Mouse (Mus musculus) hindbrain, postnatal 0 days (tissue): ENCODE measurements at regions not wholly inside any gene's neighbourhood (a gene's known extent, or its start where the extent isn't known, plus 50 kb on each side); places are given as distances from the start of the nearest gene placed in this dataset.

Experiments used
- ATAC-seq: fragments of 200-750 bp; cut with Nextera tagmentation; 2 replicates; pipeline ENCODE4 v1.8.0; 2017; ENCODE audit warnings: mild to moderate bottlenecking, moderate TSS enrichment, moderate library complexity
- DNase-seq: peaks from one replicate; pipeline ENCODE4 v3.0.0-alpha.2; 2015; ENCODE audit warnings: low spot score
- H3K27ac ChIP-seq: fragments of 300-500 bp; sonication (generic); 2 replicates; pipeline ENCODE4 v1.5.1; 2014; ENCODE audit warnings: mild to moderate bottlenecking
- H3K27me3 ChIP-seq: fragments of 300-500 bp; sonication (generic); 2 replicates; pipeline ENCODE4 v1.6.1; 2014; ENCODE audit warnings: low read length, mixed read lengths; ENCODE audit not compliant: insufficient read depth
- H3K36me3 ChIP-seq: fragments of 300-500 bp; sonication (generic); 2 replicates; pipeline ENCODE4 v1.6.1; 2014; ENCODE audit warnings: low read length, mixed read lengths; ENCODE audit not compliant: insufficient read depth
- H3K4me1 ChIP-seq: fragments of 300-500 bp; sonication (generic); 2 replicates; pipeline ENCODE4 v1.6.1; 2014; ENCODE audit warnings: antibody characterized with exemption, low read length, mixed read lengths; ENCODE audit not compliant: insufficient read depth
- H3K4me2 ChIP-seq: fragments of 300-500 bp; sonication (generic); 2 replicates; pipeline ENCODE4 v1.6.1; 2014; ENCODE audit warnings: low read depth, mild to moderate bottlenecking, low read length, moderate library complexity, mixed read lengths
- H3K4me3 ChIP-seq: fragments of 300-500 bp; sonication (generic); 2 replicates; pipeline ENCODE4 v1.5.1; 2014; ENCODE audit warnings: low read length
- H3K9ac ChIP-seq: fragments of 300-500 bp; sonication (generic); replicated peaks from 2 replicates; pipeline ENCODE4 v1.6.1; 2014; ENCODE audit warnings: mild to moderate bottlenecking, low read length, moderate library complexity, mixed read lengths
- H3K9me3 ChIP-seq: fragments of 300-500 bp; sonication (generic); 2 replicates; pipeline ENCODE4 v1.6.1; 2016; ENCODE audit warnings: low read length, mixed read lengths
- CTCF ChIP-seq: IDR thresholded peaks from 2 replicates; pipeline ENCODE4 v1.5.1; 2016; ENCODE audit warnings: antibody characterized with exemption, control low read depth, low read depth
- WGBS: fragments of 180-500 bp; shearing (Covaris S2); extraction: QIAGEN DNeasy Blood & Tissue Kit; methylation state at CpG from one replicate; pipeline ENCODE4 v1.1.7; 2014; 5-methylcytosine and 5-hydroxymethylcytosine counted together

GRCm38 (mm10) chr15:25130096-25130495, 283.5 kb downstream of the Basp1 start:
- DNase-seq, result no peak
- TF ChIP-seq CTCF, result no peak

GRCm38 (mm10) chr15:25129572-25129971, 284.0 kb downstream of the Basp1 start:
- Histone ChIP-seq H3K27ac (no peak overlapping the region), H3K9ac (no peak overlapping the region), H3K4me3 (no peak overlapping the region), H3K36me3 (no peaks in the 10 kb centered on the region), H3K4me1 (no peaks in the 10 kb centered on the region), H3K9me3 (no peaks in the 10 kb centered on the region), H3K4me2 (0 out of 2 replicates have a peak overlapping the region, but pooled peaks have one; percentile 10), H3K27me3 (no peaks in the 10 kb centered on the region)
- TF ChIP-seq CTCF, result no peak
- ATAC-seq, result peak; percentile 51; the same call in 1 of the 2 replicates
- WGBS, result 63% methylated on average over 5 of the region's 5 CpGs
- no peak for DNase-seq

More at GRCm38 (mm10) chr15:25130096-25130495, 283.5 kb downstream of the Basp1 start:
- no peak for ATAC-seq
- Histone ChIP-seq H3K36me3 (no peaks in the 10 kb centered on the region), H3K27ac (no peak overlapping the region), H3K9ac (no peak overlapping the region), H3K9me3 (no peaks in the 10 kb centered on the region), H3K4me1 (no peaks in the 10 kb centered on the region), H3K4me3 (no peak overlapping the region), H3K27me3 (no peaks in the 10 kb centered on the region), H3K4me2 (no peak overlapping the region)
- 59% methylated on average over 6 of the region's 6 CpGs for WGBS

GRCm38 (mm10) chr15:25120441-25120840, 293.1 kb downstream of the Basp1 start:
- no peaks in the 10 kb centered on the region for H3K36me3 ChIP-seq
- ATAC-seq (peak; percentile 86), DNase-seq (peak; percentile 68)
- H3K9me3 ChIP-seq, result no peaks in the 10 kb centered on the region
- WGBS, result 38% methylated on average over 4 of the region's 4 CpGs
- H3K4me1 ChIP-seq, result no peaks in the 10 kb centered on the region
- H3K27ac ChIP-seq, result no peak overlapping the region
- H3K9ac ChIP-seq, result no peak overlapping the region
- no peak overlapping the region for H3K4me3 ChIP-seq
- TF ChIP-seq CTCF, result no peak
- H3K27me3 ChIP-seq, result no peaks in the 10 kb centered on the region
- no peak overlapping the region for H3K4me2 ChIP-seq

GRCm38 (mm10) chr15:25117980-25118379, 295.6 kb downstream of the Basp1 start:
- Histone ChIP-seq H3K4me3 (no peak overlapping the region), H3K36me3 (no peaks in the 10 kb centered on the region), H3K4me2 (no peak overlapping the region), H3K9ac (no peak overlapping the region), H3K9me3 (no peaks in the 10 kb centered on the region), H3K4me1 (no peaks in the 10 kb centered on the region), H3K27ac (no peak overlapping the region), H3K27me3 (no peaks in the 10 kb centered on the region)
- no peak for DNase-seq
- TF ChIP-seq CTCF, result no peak
- ATAC-seq, result no peak
- 45% methylated on average over 3 of the region's 3 CpGs for WGBS

GRCm38 (mm10) chr15:25102727-25103126, 310.8 kb downstream of the Basp1 start:
- Histone ChIP-seq H3K27me3 (no peaks in the 10 kb centered on the region), H3K4me3 (no peak overlapping the region), H3K9me3 (no peaks in the 10 kb centered on the region), H3K9ac (no peak overlapping the region), H3K4me1 (no peaks in the 10 kb centered on the region), H3K27ac (no peak overlapping the region), H3K4me2 (no peak overlapping the region), H3K36me3 (no peaks in the 10 kb centered on the region)
- TF ChIP-seq CTCF, result no peak
- no peak for DNase-seq
- WGBS, result 89% methylated on average over 5 of the region's 5 CpGs
- ATAC-seq, result no peak

GRCm38 (mm10) chr15:25093758-25094157, 319.8 kb downstream of the Basp1 start:
- Histone ChIP-seq H3K4me1 (no peaks in the 10 kb centered on the region), H3K36me3 (no peaks in the 10 kb centered on the region), H3K27ac (no peak overlapping the region), H3K4me2 (no peak overlapping the region), H3K9me3 (no peaks in the 10 kb centered on the region), H3K4me3 (no peak overlapping the region), H3K27me3 (no peaks in the 10 kb centered on the region), H3K9ac (no peak overlapping the region)
- no peak for TF ChIP-seq CTCF
- ATAC-seq (no peak), DNase-seq (no peak)
- WGBS, result 26% methylated on average over 6 of the region's 6 CpGs

GRCm38 (mm10) chr15:25069701-25070100, 343.9 kb downstream of the Basp1 start:
- Histone ChIP-seq H3K4me2 (no peak overlapping the region), H3K27me3 (no peaks in the 10 kb centered on the region), H3K9ac (no peak overlapping the region), H3K4me3 (no peak overlapping the region), H3K36me3 (no peaks in the 10 kb centered on the region), H3K9me3 (no peaks in the 10 kb centered on the region), H3K4me1 (no peaks in the 10 kb centered on the region), H3K27ac (no peak overlapping the region)
- no peak for ATAC-seq
- no peak for TF ChIP-seq CTCF
- DNase-seq, result no peak
- 98% methylated on average over 1 of the region's 1 CpGs for WGBS
